Mouse (Mus musculus) midbrain, embryonic 14.5 days (tissue): ENCODE results near the gene Ndc1. TPM values are rescaled to one million over a fixed set of nuclear protein-coding genes. Genes with fewer than 3 reads are reported as not detected.
A peak's percentile ranks its signal among the peaks of the same experiment; 100 is the strongest.
"Not testable (repeated sequence)": the region's sequence is repeated elsewhere in the genome, so short reads cannot be mapped to it uniquely, and the experiment has no call there.

Source experiments
- ATAC-seq: fragments of 200-750 bp; cut with Nextera tagmentation; 2 replicates; pipeline ENCODE4 v1.8.0; 2017; ENCODE audit warnings: moderate number of reproducible peaks, moderate library complexity; ENCODE audit not compliant: low FRiP score, low TSS enrichment
- DNase-seq: peaks from one replicate; pipeline ENCODE4 v3.0.0-alpha.2; 2015
- H3K27ac ChIP-seq: fragments of 300-500 bp; sonication (generic); replicated peaks from 2 replicates; pipeline ENCODE4 v1.5.1; 2014; ENCODE audit warnings: mild to moderate bottlenecking, low read depth, low read length, moderate library complexity
- H3K27me3 ChIP-seq: fragments of 300-500 bp; sonication (generic); 2 replicates; pipeline ENCODE4 v1.6.1; 2014; ENCODE audit warnings: low read length, control low read depth, mixed read lengths; ENCODE audit not compliant: control insufficient read depth, insufficient read depth
- H3K36me3 ChIP-seq: fragments of 300-500 bp; sonication (generic); 2 replicates; pipeline ENCODE4 v1.6.1; 2014; ENCODE audit warnings: low read length, control low read depth; ENCODE audit not compliant: control insufficient read depth, insufficient read depth
- H3K4me1 ChIP-seq: fragments of 300-500 bp; sonication (generic); 2 replicates; pipeline ENCODE4 v1.6.1; 2014; ENCODE audit warnings: mild to moderate bottlenecking, antibody characterized with exemption, low read length, control low read depth; ENCODE audit not compliant: control insufficient read depth, insufficient read depth
- H3K4me2 ChIP-seq: fragments of 300-500 bp; sonication (generic); 2 replicates; pipeline ENCODE4 v1.6.1; 2014; ENCODE audit warnings: mild to moderate bottlenecking, low read length, moderate library complexity
- H3K4me3 ChIP-seq: fragments of 300-500 bp; sonication (generic); replicated peaks from 2 replicates; pipeline ENCODE4 v1.5.1; 2014; ENCODE audit warnings: low read depth, low read length
- H3K9ac ChIP-seq: fragments of 300-500 bp; sonication (generic); replicated peaks from 2 replicates; pipeline ENCODE4 v1.6.1; 2014; ENCODE audit warnings: mild to moderate bottlenecking, low read length, moderate library complexity
- H3K9me3 ChIP-seq: fragments of 300-500 bp; sonication (generic); 2 replicates; pipeline ENCODE4 v1.6.1; 2016; ENCODE audit warnings: low read length, control low read depth, mixed read lengths; ENCODE audit not compliant: control insufficient read depth
- WGBS: fragments of 180-500 bp; shearing (Covaris S2); extraction: QIAGEN DNeasy Blood & Tissue Kit; methylation state at CpG from one replicate; pipeline ENCODE4 v1.1.7; 2014; 5-methylcytosine and 5-hydroxymethylcytosine counted together
- polyA plus RNA-seq: library from polyadenylated mRNA; unstranded; fragments of >200 nt; fragmentation: Nextera tagmentation; extraction: Ambion mirVana; gene quantifications from 2 replicates; pipeline ENCODE4 v1.2.1, GENCODE M21; 2014

Gene Ndc1
- polyA plus RNA-seq, 1 experiment from 2014 or later: 23.2 TPM

DNA sequence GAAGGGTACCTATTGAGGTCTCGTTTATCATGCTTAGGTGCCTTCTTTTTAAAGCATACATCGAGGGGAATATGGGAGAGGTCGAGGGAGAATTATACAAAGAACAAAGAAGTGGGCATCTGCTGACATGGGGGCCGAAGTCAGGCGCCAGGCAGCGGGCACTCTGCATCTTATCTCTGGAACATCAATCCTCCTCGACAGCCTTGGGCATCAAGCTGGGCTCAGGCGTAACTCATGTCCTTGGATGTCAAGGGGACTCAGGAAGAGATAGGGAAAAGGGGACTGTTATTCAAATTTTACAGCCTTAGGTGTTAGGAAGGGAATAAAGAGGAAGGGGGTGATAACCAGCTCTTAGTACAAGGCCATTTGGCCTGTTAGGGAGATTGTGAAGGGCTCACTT lies 10.4 kb upstream of the Ndc1 start:
- not testable (repeated sequence) for H3K36me3 ChIP-seq, H3K9me3 ChIP-seq, ATAC-seq, H3K4me2 ChIP-seq, H3K27ac ChIP-seq, H3K9ac ChIP-seq, H3K4me1 ChIP-seq, DNase-seq, H3K27me3 ChIP-seq, H3K4me3 ChIP-seq
- 85% methylated on average over 8 of the region's 8 CpGs for WGBS

DNA sequence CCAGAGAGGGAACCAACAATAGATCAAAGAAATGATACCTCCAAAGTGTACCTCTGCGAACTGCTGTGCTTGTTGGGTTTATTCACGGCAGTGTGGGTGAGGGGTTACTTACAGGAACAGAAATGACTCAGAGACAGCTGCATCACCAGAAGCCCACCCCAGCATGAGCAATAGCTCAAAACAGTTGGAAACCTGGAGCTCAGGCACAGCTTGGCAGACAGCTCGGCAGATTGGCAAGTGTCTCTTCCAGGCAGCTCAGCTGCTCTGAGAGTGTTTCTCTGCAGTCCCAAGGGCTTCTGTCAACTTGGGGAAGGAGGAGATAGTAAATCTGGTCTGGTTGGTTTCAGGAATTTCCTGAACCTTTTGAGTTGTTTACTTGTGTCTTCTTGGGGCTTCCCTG lies 9.1 kb upstream of the Ndc1 start:
- no peaks in the 10 kb centered on the region for H3K9me3 ChIP-seq
- no peak for DNase-seq
- H3K4me1 ChIP-seq: no peaks in the 10 kb centered on the region
- H3K9ac ChIP-seq: no peak overlapping the region
- WGBS: 97% methylated on average over 3 of the region's 3 CpGs
- H3K4me3 ChIP-seq: no peak overlapping the region
- H3K4me2 ChIP-seq: no peak overlapping the region
- H3K36me3 ChIP-seq: peaks cover 5% of the 10 kb centered on the region; the same call in 1 of the 2 replicates
- no peaks in the 10 kb centered on the region for H3K27me3 ChIP-seq
- no peak for ATAC-seq
- H3K27ac ChIP-seq: no peak overlapping the region

DNA sequence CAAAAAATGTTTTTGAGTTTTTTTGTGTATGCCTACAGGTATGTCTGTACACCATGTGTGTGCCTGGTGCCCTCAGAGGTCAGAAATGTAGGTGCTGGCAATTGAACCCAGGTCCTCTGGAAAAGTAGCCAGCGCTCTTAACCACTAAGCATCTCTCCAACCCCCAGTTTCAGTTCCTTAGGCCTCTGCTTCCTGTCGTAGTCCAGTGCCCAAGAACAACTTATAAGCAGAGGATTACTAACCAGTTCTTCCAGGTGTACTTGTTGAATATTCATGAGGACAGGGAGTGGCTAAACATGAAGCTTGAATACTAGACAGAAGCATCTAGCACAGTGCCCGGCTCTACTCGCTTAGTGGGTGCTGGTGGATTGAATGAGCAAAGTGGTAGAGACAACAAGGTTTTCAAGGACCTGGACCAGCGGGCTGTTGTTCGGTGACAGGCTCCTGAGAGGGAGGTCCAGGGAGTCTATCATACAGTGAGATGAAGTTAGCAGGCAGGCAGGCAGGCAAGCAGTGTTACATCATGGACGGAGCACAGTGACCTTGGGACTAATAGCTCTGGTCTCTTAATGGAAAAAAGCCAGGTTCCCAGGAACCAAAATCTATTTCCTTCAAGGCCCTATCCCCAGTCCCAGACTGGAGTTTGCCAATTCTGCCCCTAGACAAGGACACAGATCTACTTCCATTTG lies 7.0 kb upstream of the Ndc1 start:
- no peaks in the 10 kb centered on the region for H3K9me3 ChIP-seq
- no peaks in the 10 kb centered on the region for H3K27me3 ChIP-seq
- H3K36me3 ChIP-seq: peaks cover 5% of the 10 kb centered on the region; the same call in 1 of the 2 replicates
- no peak overlapping the region for H3K9ac ChIP-seq
- no peaks in the 10 kb centered on the region for H3K4me1 ChIP-seq
- no peak overlapping the region for H3K4me3 ChIP-seq
- WGBS: 82% methylated on average over 7 of the region's 7 CpGs
- H3K27ac ChIP-seq: no peak overlapping the region
- H3K4me2 ChIP-seq: no peak overlapping the region
- ATAC-seq (no peak), DNase-seq (no peak)

DNA sequence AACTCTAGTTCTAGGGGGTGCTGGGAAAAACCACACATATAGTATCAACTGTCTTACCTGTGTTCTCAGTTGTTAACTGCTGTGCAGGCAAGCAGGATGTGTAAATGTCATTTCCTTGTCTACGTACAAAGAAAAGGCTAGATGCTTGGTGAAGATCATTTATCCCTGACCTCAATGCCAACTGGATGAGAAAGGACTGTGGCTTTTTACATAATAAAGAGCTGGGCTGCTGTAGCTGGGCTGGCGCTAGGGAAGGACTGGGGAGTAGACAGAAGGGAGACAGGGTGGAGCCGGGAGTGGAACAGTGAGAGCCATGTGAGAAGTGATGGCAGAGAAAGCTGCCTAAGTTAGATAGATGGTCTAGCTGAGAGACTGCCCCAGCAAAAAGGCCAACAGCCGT lies 4.8 kb upstream of the Ndc1 start:
- ATAC-seq (no peak), DNase-seq (no peak)
- Histone ChIP-seq H3K9me3 (no peaks in the 10 kb centered on the region), H3K27me3 (no peaks in the 10 kb centered on the region), H3K27ac (no peak overlapping the region), H3K4me2 (no peak overlapping the region), H3K4me3 (no peak overlapping the region), H3K9ac (no peak overlapping the region), H3K36me3 (peaks cover 5% of the 10 kb centered on the region; the same call in 1 of the 2 replicates), H3K4me1 (no peaks in the 10 kb centered on the region)
- WGBS: 43% methylated on average over 4 of the region's 4 CpGs

DNA sequence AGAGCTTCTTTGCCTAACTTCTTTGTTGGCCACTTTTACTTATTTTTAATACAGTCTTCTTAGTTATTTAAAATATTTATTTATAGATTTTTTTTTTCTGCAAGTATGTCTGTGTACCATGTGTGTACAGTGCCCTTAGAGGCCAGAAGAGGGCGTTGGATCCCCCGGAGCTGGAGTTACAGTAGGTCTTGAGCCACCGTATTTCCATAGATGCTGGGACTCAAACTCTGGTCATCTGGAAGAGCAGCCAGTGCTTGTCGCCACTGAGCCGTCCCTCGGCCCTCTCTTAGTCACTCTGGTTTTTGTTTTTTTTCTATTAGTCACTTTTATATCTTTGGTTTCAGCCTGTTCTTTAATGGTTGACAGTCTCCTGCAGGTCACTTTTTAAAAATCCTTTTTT lies 4.0 kb upstream of the Ndc1 start:
- Histone ChIP-seq H3K4me1 (peaks cover 4% of the 10 kb centered on the region; the same call in 1 of the 2 replicates), H3K27me3 (no peaks in the 10 kb centered on the region), H3K9ac (no peak overlapping the region), H3K27ac (no peak overlapping the region), H3K4me3 (no peak overlapping the region), H3K4me2 (no peak overlapping the region), H3K36me3 (peaks cover 5% of the 10 kb centered on the region; the same call in 1 of the 2 replicates), H3K9me3 (no peaks in the 10 kb centered on the region)
- 82% methylated on average over 6 of the region's 6 CpGs for WGBS
- ATAC-seq (no peak), DNase-seq (no peak)

- Histone ChIP-seq H3K4me1 (peaks cover 5% of the 10 kb centered on the region; the same call in 1 of the 2 replicates), H3K36me3 (peaks cover 5% of the 10 kb centered on the region; the same call in 1 of the 2 replicates), H3K27ac (no peak overlapping the region), H3K4me2 (no peak overlapping the region), H3K27me3 (no peaks in the 10 kb centered on the region), H3K9me3 (no peaks in the 10 kb centered on the region), H3K4me3 (no peak overlapping the region), H3K9ac (no peak overlapping the region)
- DNase-seq: no peak
- 92% methylated on average over 5 of the region's 5 CpGs for WGBS
- ATAC-seq: no peak
These were observed 3.4 kb upstream of the Ndc1 start for GRCm38 (mm10) chr4:107364190-107364639.

- not testable (repeated sequence) for H3K27ac ChIP-seq, H3K4me2 ChIP-seq, H3K9ac ChIP-seq, ATAC-seq, H3K27me3 ChIP-seq, H3K36me3 ChIP-seq, H3K4me1 ChIP-seq, H3K9me3 ChIP-seq, DNase-seq, H3K4me3 ChIP-seq
These were observed 1.2 kb upstream of the Ndc1 start for GRCm38 (mm10) chr4:107366408-107366807.

DNA sequence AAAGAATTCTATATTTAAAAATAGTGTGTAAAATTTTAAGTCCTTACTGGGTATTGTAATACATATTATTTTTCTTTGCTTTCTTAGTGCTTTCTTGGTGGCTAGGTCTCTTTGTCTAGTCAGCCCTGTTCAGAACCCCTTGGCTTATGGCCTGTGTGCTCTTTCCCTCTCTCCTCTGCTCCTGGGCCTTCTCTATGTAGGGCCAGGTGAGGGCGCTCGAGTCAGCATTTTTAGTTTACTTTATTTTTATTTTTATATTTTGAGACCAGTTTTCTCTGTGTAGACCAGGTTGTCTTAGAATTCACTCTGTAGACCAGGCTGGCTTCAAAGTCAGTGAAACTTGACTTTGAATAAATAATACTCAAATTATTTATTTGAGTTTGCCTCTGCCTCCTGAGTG lies 4.7 kb downstream of the Ndc1 start:
- H3K36me3 ChIP-seq: peaks cover 50% of the 10 kb centered on the region
- peaks cover 5% of the 10 kb centered on the region; the same call in 1 of the 2 replicates for H3K4me1 ChIP-seq
- no peaks in the 10 kb centered on the region for H3K9me3 ChIP-seq
- H3K27ac ChIP-seq: no peak overlapping the region
- no peaks in the 10 kb centered on the region for H3K27me3 ChIP-seq
- ATAC-seq (no peak), DNase-seq (peak; percentile 2)
- 76% methylated on average over 2 of the region's 2 CpGs for WGBS
- H3K9ac ChIP-seq: no peak overlapping the region
- H3K4me2 ChIP-seq: no peak overlapping the region
- no peak overlapping the region for H3K4me3 ChIP-seq

DNA sequence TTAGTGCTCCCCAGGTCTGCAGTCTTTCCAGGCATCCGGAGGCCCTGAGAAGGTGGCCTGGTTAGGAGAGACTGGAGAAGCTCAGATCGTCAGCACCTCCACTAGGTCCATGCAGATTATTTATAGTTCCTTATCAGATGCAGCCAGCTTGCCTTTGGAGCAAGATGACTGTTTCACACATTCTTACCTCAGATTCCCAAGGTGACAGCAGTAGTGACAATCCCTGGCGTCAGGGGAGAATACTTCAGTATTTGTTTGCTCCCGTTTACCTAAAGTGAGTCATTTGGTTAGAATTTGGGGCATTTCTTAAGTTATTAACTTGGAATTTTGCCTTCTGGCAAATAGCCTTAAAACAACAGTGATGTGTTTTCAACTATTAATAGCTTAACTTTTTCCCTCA lies 7.1 kb downstream of the Ndc1 start:
- H3K9me3 ChIP-seq: no peaks in the 10 kb centered on the region
- no peak overlapping the region for H3K4me2 ChIP-seq
- 91% methylated on average over 4 of the region's 4 CpGs for WGBS
- H3K4me1 ChIP-seq: no peaks in the 10 kb centered on the region
- H3K27me3 ChIP-seq: no peaks in the 10 kb centered on the region
- peaks cover 59% of the 10 kb centered on the region for H3K36me3 ChIP-seq
- ATAC-seq (no peak), DNase-seq (no peak)
- H3K27ac ChIP-seq: no peak overlapping the region
- H3K9ac ChIP-seq: no peak overlapping the region
- no peak overlapping the region for H3K4me3 ChIP-seq
